Mouse (Mus musculus) CH12.LX (cell line): ENCODE results near the gene Fmn2. TPM values are rescaled to one million over a fixed set of nuclear protein-coding genes. Genes with fewer than 3 reads are reported as not detected.

Experiments used
- DNase-seq: peaks from one replicate; pipeline ENCODE4 v3.0.0-alpha.2; 2013; ENCODE audit errors: extremely low read depth
- H3K27ac ChIP-seq: 2 replicates; pipeline ENCODE4 v1.5.1; 2012; ENCODE audit warnings: low read depth, mild to moderate bottlenecking, control low read depth, moderate library complexity; ENCODE audit not compliant: insufficient read depth
- H3K27me3 ChIP-seq: replicated peaks from 2 replicates; pipeline ENCODE3; 2012; ENCODE audit warnings: inconsistent platforms
- H3K36me3 ChIP-seq, 2 experiments: replicated peaks in 1 of 2; 2 replicates each; pipeline versions ENCODE3 to v1.6.1; 2012; ENCODE audit warnings: inconsistent platforms in 1 of 2, low read length in 1 of 2, mild to moderate bottlenecking in 1 of 2, mixed read lengths in 1 of 2, moderate library complexity in 1 of 2; ENCODE audit not compliant: control insufficient read depth in 1 of 2, insufficient read depth in 1 of 2
- H3K4me1 ChIP-seq, 2 experiments: 2 replicates each; pipeline ENCODE4 v1.6.1; 2012; ENCODE audit warnings: inconsistent platforms in 1 of 2, moderate library complexity in 1 of 2; ENCODE audit not compliant: insufficient read depth in 2 of 2, control insufficient read depth in 1 of 2
- H3K4me2 ChIP-seq: 2 replicates; pipeline ENCODE4 v1.6.1; 2012; ENCODE audit warnings: low read depth, mild to moderate bottlenecking, control low read depth; ENCODE audit not compliant: poor library complexity, insufficient read depth, severe bottlenecking
- H3K4me3 ChIP-seq, 3 experiments: fragments of 150-350 bp in 1 of 3; sonication (generic) in 1 of 3; replicated peaks in 1 of 3; 2 replicates each; pipeline versions ENCODE3 to v1.5.1; 2011 to 2012; ENCODE audit warnings: low read depth in 2 of 3, low read length in 2 of 3, mild to moderate bottlenecking in 2 of 3, moderate library complexity in 2 of 3, control low read depth in 1 of 3, improper control_type of control experiment in 1 of 3, inconsistent platforms in 1 of 3, mixed read lengths in 1 of 3; ENCODE audit not compliant: poor library complexity in 1 of 3
- H3K79me2 ChIP-seq: replicated peaks from 2 replicates; pipeline ENCODE4 v1.6.1; 2012; ENCODE audit warnings: mild to moderate bottlenecking, moderate library complexity; ENCODE audit not compliant: control insufficient read depth, poor library complexity, insufficient read depth, severe bottlenecking; ENCODE audit errors: extremely low read depth
- H3K9ac ChIP-seq: 2 replicates; pipeline ENCODE4 v1.6.1; 2012; ENCODE audit warnings: low read depth, mild to moderate bottlenecking, control low read depth, moderate library complexity; ENCODE audit not compliant: insufficient read depth
- H3K9me3 ChIP-seq: replicated peaks from 2 replicates; pipeline ENCODE3; 2012; ENCODE audit warnings: low read length, inconsistent platforms, mixed read lengths
- BHLHE40 ChIP-seq: IDR thresholded peaks from 2 replicates; pipeline ENCODE4 v1.6.1; 2011; ENCODE audit warnings: mild to moderate bottlenecking, low read depth, low read length, improper control_type of control experiment
- ELF1 ChIP-seq: IDR thresholded peaks from 2 replicates; pipeline ENCODE4 v1.6.1; 2014; ENCODE audit warnings: low read depth, mild to moderate bottlenecking, inconsistent platforms, low read length, improper control_type of control experiment
- ETS1 ChIP-seq: conservative IDR thresholded peaks from 2 replicates; pipeline ENCODE4 v1.6.1; 2012; ENCODE audit warnings: low read depth, mild to moderate bottlenecking, inconsistent platforms, low read length, improper control_type of control experiment, moderate library complexity
- IRF4 ChIP-seq: IDR thresholded peaks from 2 replicates; pipeline ENCODE4 v1.6.1; 2014; ENCODE audit warnings: low read depth, mild to moderate bottlenecking, inconsistent platforms, low read length, improper control_type of control experiment
- JUND ChIP-seq: conservative IDR thresholded peaks from 2 replicates; pipeline ENCODE4 v1.6.1; 2011; ENCODE audit warnings: low read depth, low read length, improper control_type of control experiment
- MAFK ChIP-seq: IDR thresholded peaks from 2 replicates; pipeline ENCODE4 v1.6.1; 2011; ENCODE audit warnings: low read length, improper control_type of control experiment; ENCODE audit not compliant: insufficient replicate concordance
- MAX ChIP-seq: IDR thresholded peaks from 2 replicates; pipeline ENCODE4 v1.6.1; 2011; ENCODE audit warnings: low read length, improper control_type of control experiment
- MEF2A ChIP-seq: IDR thresholded peaks from 2 replicates; pipeline ENCODE4 v1.6.1; 2014; ENCODE audit warnings: low read depth, mild to moderate bottlenecking, inconsistent platforms, low read length, improper control_type of control experiment, borderline replicate concordance
- MXI1 ChIP-seq: IDR thresholded peaks from 2 replicates; pipeline ENCODE4 v1.6.1; 2011; ENCODE audit warnings: mild to moderate bottlenecking, low read depth, low read length, improper control_type of control experiment
- MYC ChIP-seq: IDR thresholded peaks from 2 replicates; pipeline ENCODE4 v1.6.1; 2011; ENCODE audit warnings: low read depth, mild to moderate bottlenecking, improper control_type of control experiment, low read length
- NELFE ChIP-seq: IDR thresholded peaks from 2 replicates; pipeline ENCODE4 v1.6.1; 2011; ENCODE audit warnings: low read depth, low read length, improper control_type of control experiment
- PAX5 ChIP-seq: IDR thresholded peaks from 2 replicates; pipeline ENCODE4 v1.6.1; 2012; ENCODE audit warnings: low read length, inconsistent platforms, mixed read lengths
- POLR2A ChIP-seq: IDR thresholded peaks from 2 replicates; pipeline ENCODE4 v1.6.1; 2011; ENCODE audit warnings: low read depth, mild to moderate bottlenecking, improper control_type of control experiment, low read length
- RCOR1 ChIP-seq: conservative IDR thresholded peaks from 2 replicates; pipeline ENCODE4 v1.6.1; 2012; ENCODE audit warnings: low read depth, mild to moderate bottlenecking, inconsistent platforms, low read length, improper control_type of control experiment
- SMC3 ChIP-seq: IDR thresholded peaks from 2 replicates; pipeline ENCODE4 v1.6.1; 2011; ENCODE audit warnings: low read depth, low read length, improper control_type of control experiment
- UBTF ChIP-seq: IDR thresholded peaks from 2 replicates; pipeline ENCODE4 v1.6.1; 2012; ENCODE audit warnings: low read depth, mild to moderate bottlenecking, inconsistent platforms, low read length, improper control_type of control experiment, moderate library complexity
- USF2 ChIP-seq: conservative IDR thresholded peaks from 2 replicates; pipeline ENCODE4 v1.6.1; 2011; ENCODE audit warnings: low read depth, low read length, improper control_type of control experiment
- ZC3H11A ChIP-seq: IDR thresholded peaks from 2 replicates; pipeline ENCODE4 v1.6.1; 2012; ENCODE audit warnings: low read depth, mild to moderate bottlenecking, inconsistent platforms, low read length, improper control_type of control experiment
- dilution Hi-C: fragments of 300-500 bp; cut with MboI; formaldehyde crosslinking; loops from 2 replicates; pipeline ENCODE4 v1.14.3; 2020; ENCODE audit warnings: low sequenced_read_pairs; ENCODE audit not compliant: extremely low pct_unique_long_range_greater_than_20kb, extremely low pct_ligation_motif_present
- in situ Hi-C: fragments of 300-500 bp; cut with MboI; formaldehyde crosslinking; loops from 3 replicates; pipeline ENCODE4 v1.14.3; 2019; ENCODE audit warnings: low sequenced_read_pairs, low pct_ligation_motif_present, low pct_unique_long_range_greater_than_20kb, mixed read lengths
- polyA plus RNA-seq: library from polyadenylated mRNA; unstranded; fragments of >175 nt; gene quantifications from 2 replicates; pipeline ENCODE4 v1.2.1, GENCODE M21; 2012; ENCODE audit warnings: low read depth; ENCODE audit not compliant: insufficient read length
- total RNA-seq, 2 experiments: library from RNA; depleted of rRNA; stranded (reverse); fragments of 300-350 nt in 1 of 2; fragments of >200 nt in 1 of 2; gene quantifications; 2 replicates each; pipeline ENCODE4 v1.2.3; 2012 to 2014

Gene Fmn2
- total and polyA plus RNA-seq, 3 experiments = 0.25 to 1.6 (median 0.51) TPM

GRCm38 (mm10) chr1:174656554-174656953 is 154.9 kb downstream of the Fmn2 start:
- dilution Hi-C loops = no loop called here
- H3K9me3 ChIP-seq = no peaks in the 10 kb centered on the region
- no peak overlapping the region for H3K4me2 ChIP-seq
- H3K4me3 ChIP-seq = no peak overlapping the region
- no peaks in the 10 kb centered on the region for H3K36me3 ChIP-seq
- no peak overlapping the region for H3K9ac ChIP-seq
- no peaks in the 10 kb centered on the region for H3K27me3 ChIP-seq
- in situ Hi-C loops = no loop called here
- TF ChIP-seq MEF2A (no peak), BHLHE40 (no peak), NELFE (no peak), SMC3 (no peak), ZC3H11A (no peak), USF2 (no peak), MXI1 (no peak), ETS1 (no peak), MAX (no peak), PAX5 (no peak), ELF1 (no peak), MYC (no peak), JUND (no peak)
- H3K27ac ChIP-seq = no peak overlapping the region
- no peaks in the 10 kb centered on the region for H3K79me2 ChIP-seq
- DNase-seq = no peak
- peaks cover 0 to 6% of the 10 kb centered on the region in 2 experiments; a peak in 1 of 4 replicates for H3K4me1 ChIP-seq

DNA sequence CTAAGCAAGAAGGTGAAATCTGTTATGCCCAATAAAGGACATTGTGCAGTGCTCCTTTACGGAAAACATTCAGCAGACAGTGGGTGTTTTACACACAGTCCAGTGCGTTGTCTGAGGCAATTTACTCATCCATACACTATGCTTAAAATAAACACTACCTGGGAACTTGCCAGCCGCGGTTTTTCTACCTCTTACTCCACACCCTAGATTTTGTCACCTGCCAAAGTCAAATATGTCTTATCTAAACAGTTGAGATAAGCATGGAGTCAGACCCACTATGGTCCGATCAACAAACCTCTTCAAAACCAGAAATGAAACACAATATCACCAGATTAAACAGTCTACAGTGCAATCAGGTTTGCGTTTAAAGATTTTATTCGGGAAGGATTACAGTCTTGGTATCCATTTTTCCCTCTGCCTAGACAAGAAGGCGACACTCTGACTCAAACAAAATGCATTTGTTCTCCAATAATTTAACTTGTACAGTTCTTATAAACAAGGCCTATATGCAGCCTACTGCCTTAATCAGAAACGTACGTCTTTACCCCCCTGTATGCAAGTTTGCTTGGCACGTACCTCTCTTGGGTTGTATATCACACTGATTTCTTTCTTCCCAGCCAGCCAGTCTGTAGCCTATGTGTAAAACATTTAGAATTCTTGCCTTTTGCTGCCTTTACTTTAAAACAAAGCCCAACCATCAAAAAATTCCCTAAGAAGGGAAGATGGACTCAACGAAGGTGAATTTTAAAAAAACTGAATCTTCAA is 158.0 kb downstream of the Fmn2 start:
- in situ Hi-C loops = no loop called here
- H3K4me3 ChIP-seq = no peak overlapping the region
- no peaks in the 10 kb centered on the region for H3K4me1 ChIP-seq
- dilution Hi-C loops = no loop called here
- no peaks in the 10 kb centered on the region for H3K79me2 ChIP-seq
- TF ChIP-seq RCOR1 = no peak
- TF ChIP-seq ETS1 = no peak
- no peak for TF ChIP-seq POLR2A
- no peak for TF ChIP-seq BHLHE40
- TF ChIP-seq USF2 = no peak
- no peak for TF ChIP-seq IRF4
- TF ChIP-seq MAFK = no peak
- no peak for TF ChIP-seq UBTF
- TF ChIP-seq NELFE = no peak
- no peak overlapping the region for H3K9ac ChIP-seq
- H3K36me3 ChIP-seq = no peaks in the 10 kb centered on the region
- no peak overlapping the region for H3K27ac ChIP-seq
- DNase-seq = no peak
- H3K27me3 ChIP-seq = no peaks in the 10 kb centered on the region
- no peaks in the 10 kb centered on the region for H3K9me3 ChIP-seq
- H3K4me2 ChIP-seq = no peak overlapping the region
